Mouse (Mus musculus) kidney, adult 2 months (tissue): Measurements from ENCODE around the gene Elovl3.

ENCODE experiments used
- CTCF ChIP-seq: fragments of 200-500 bp; conservative IDR thresholded peaks from 2 replicates; pipeline ENCODE4 v1.5.1; 2011; ENCODE audit warnings: low read depth, mild to moderate bottlenecking, control low read depth, low read length, moderate library complexity, mixed read lengths; ENCODE audit not compliant: insufficient read depth, insufficient read length
- POLR2A ChIP-seq: fragments of 200-500 bp; IDR thresholded peaks from one replicate; pipeline ENCODE4 v1.6.1; 2011; ENCODE audit warnings: low read depth, low read length, control low read depth

- no peak for TF ChIP-seq POLR2A
- TF ChIP-seq CTCF = no peak
Observed at GRCm38 (mm10) chr19:46123876-46124275, 7.8 kb upstream of the Elovl3 start.
